Mouse (Mus musculus): ENCODE data around the gene Fbxl15. TPM values are rescaled to one million over a fixed set of nuclear protein-coding genes. Genes with fewer than 3 reads are reported as not detected.

Fbxl15 gene
- polyA plus RNA-seq, 1 experiment, result not detected

DNA sequence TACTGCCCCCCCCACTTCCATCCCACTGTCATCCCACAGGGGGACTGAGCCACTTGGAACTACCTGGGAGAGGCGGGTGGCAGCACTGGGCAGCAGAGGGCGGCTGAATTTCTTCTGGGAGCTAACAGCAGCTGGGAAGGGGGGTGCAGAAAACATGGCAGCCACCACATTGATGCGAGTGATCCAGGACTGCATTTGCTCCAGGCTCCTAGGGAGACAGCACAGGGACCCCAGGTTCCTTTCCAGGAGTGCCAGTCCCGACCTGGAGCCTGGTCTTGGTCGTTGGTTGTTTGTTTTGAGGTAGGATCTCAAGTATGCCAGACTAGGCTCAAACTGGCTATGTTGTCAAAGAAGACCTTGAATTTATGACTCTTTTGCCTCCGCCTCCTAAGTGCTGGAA, 14.4 kb upstream of the Fbxl15 start:
- no peak overlapping the region for H3K27ac ChIP-seq (ENCODE audit: insufficient read depth, low read depth, low read length)
- 69% methylated on average over 6 of the region's 6 CpGs for WGBS

DNA sequence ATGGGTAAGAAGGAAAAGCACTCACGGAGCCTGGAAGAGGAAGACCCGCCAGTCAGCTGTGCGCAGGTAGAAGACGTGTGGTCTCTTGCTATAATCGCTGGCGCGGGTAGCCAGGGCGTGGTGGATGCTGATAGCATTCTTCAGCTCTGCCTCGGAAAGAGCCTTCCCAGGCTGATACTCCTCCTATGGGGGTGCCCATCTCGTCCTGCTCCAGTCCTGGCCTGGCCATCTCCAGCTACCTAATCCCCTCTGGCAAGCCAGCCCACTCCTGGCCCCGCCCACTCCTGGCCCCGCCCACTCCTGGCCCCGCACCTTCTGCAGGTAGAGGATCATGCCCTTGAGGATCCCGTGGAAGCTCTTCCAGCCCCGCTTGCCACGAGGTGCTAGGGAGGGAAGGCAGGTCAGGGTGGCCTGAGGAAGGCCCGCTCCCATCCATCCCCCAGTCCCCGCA, 13.8 kb upstream of the Fbxl15 start:
- 26% methylated on average over 18 of the region's 18 CpGs for WGBS
- Histone ChIP-seq H3K4me3 (ENCODE audit: insufficient read depth, low read depth, low read length) (no peak overlapping the region), H3K27ac (ENCODE audit: insufficient read depth, low read depth, low read length) (no peak overlapping the region), H3K4me1 (ENCODE audit: control insufficient read depth, insufficient read depth, low read length) (peaks cover 43% of the 10 kb centered on the region)
- no peak for TF ChIP-seq CTCF (IDR thresholded peaks at IDR 0.05; ENCODE audit: insufficient read depth, low read depth, low read length)
- no peak for TF ChIP-seq POLR2A (IDR thresholded peaks at IDR 0.05; ENCODE audit: insufficient read depth, low read depth, low read length)

More for the DNA sequence above, 14.4 kb upstream of the Fbxl15 start:
- H3K4me3 ChIP-seq (ENCODE audit: insufficient read depth, low read depth, low read length), result no peak overlapping the region
- no peak for TF ChIP-seq CTCF (IDR thresholded peaks at IDR 0.05; ENCODE audit: insufficient read depth, low read depth, low read length)
- TF ChIP-seq POLR2A (IDR thresholded peaks at IDR 0.05; ENCODE audit: insufficient read depth, low read depth, low read length), result no peak
- H3K4me1 ChIP-seq (ENCODE audit: control insufficient read depth, insufficient read depth, low read length), result peaks cover 41% of the 10 kb centered on the region

DNA sequence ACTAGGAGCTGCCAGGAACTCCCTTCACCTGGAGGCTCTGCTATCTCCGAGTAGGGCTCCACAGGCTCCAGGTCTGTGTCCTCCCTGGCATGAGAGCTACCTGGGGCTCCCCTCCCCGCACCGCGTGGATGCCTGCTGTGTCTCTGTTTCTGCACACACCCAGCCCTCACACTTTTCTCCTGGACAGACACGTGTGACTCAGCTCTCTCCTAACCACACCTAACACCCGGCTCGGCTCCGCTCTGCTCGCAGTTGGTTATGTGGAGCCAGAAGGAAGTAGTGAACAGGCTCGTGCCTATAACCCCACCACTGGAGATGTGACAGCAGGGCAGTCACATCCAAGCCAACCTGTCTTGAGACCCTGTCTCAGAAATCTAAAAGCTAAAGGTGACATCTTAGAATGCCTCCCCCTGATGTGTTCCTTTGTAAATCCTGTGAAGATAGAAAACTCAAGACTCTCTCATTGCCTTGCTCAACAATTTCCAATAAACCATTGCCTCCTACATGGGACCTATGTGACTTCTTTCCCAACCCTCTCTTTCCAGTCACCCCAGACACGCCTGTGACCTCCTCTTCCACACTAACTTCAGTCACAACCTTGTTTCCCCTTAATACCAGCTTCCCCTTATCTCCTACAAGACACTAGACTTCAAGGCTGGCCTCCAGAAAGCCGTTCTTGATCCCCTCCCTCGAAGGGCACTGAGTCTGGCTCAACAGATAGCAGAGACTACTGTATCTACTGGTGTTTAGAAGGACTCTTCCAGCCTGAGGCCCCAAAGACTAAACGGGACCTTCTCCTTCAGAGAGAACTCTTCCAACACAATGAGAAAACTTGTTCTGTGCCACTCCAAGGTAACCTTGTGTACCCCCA, 12.9 kb upstream of the Fbxl15 start:
- Histone ChIP-seq H3K4me1 (ENCODE audit: control insufficient read depth, insufficient read depth, low read length) (peaks cover 48% of the 10 kb centered on the region), H3K27ac (ENCODE audit: insufficient read depth, low read depth, low read length) (no peak overlapping the region), H3K4me3 (ENCODE audit: insufficient read depth, low read depth, low read length) (no peak overlapping the region)
- 45% methylated on average over 14 of the region's 14 CpGs for WGBS
- TF ChIP-seq CTCF (IDR thresholded peaks at IDR 0.05; ENCODE audit: insufficient read depth, low read depth, low read length) (no peak), POLR2A (IDR thresholded peaks at IDR 0.05; ENCODE audit: insufficient read depth, low read depth, low read length) (no peak)

DNA sequence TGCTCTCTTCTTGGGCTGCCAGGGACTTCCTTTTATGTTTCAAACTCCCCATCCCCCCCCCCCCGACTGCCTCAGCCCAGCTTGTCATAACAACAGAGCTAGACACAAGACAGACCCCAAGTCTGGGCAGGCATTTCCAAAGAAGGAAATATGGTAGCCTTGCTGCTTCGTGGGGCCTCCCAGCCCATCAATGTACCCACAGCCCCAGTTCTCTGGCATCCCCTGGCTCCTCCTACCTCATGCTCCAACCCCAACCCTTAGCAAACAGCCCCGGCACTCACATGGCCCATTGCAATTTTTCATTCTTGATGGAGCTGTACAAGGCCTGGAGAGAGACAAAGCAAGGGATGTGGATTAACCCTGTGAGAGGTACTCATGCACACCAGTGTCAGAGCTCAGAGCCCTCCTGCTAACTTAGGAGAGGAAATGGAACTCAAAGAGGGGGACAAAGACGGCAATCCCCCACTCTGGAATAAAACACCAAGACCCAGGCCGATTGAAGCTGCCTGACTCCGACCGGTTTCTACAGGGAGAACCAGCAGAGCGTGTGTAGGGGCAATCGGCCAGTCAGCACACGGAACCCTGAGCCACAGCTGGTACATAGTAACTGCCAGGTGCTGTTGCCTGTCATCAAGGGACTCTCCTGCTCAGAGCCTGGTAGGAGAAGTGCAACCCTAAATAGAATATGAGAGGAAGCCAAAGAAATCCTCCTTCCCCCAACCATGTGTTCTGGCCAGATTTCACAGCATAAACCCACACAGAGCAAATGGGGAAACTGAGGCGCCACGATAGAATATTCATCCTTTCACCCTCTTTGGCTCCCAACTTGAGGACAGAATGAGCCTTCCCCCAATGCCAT, 12.0 kb upstream of the Fbxl15 start:
- no peak overlapping the region for H3K27ac ChIP-seq (ENCODE audit: insufficient read depth, low read depth, low read length)
- WGBS, result 42% methylated on average over 12 of the region's 12 CpGs
- peaks cover 55% of the 10 kb centered on the region for H3K4me1 ChIP-seq (ENCODE audit: control insufficient read depth, insufficient read depth, low read length)
- H3K4me3 ChIP-seq (ENCODE audit: insufficient read depth, low read depth, low read length), result peak overlapping the region; percentile 96
- TF ChIP-seq POLR2A (IDR thresholded peaks at IDR 0.05; ENCODE audit: insufficient read depth, low read depth, low read length) (no peak), CTCF (IDR thresholded peaks at IDR 0.05; ENCODE audit: insufficient read depth, low read depth, low read length) (no peak)

DNA sequence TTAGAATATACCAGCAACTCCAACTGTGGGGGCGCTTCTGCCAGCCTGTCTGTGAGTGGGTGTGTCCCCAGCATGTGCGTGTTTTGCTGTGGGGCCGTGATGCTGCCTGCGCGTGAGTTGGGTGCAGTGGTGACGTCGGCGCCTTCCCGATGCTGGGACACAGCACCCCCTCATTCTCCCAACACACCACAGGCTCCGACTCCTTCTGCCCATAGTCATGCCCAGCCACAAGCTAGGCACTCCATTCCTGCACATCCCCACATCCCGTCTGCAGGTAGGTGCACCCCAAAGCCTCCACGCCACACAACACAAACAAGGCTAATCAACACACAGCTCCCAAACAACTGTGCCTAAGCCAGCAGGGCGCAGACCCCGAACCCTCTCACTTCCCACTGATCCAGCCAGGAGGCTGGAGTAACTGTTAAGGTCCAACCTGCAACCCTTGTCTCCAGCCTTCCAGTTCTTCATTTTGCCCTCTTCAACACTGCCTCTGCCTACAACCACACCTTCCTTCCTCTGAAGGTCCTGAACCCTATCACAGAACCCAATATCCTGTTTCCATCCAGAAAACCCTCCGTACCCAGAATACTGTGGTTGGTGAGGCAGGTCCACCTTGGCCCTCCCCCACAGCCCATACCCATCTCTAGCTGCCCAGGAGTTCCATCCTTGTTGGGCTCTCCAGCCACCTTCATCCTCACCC, 11.0 kb upstream of the Fbxl15 start:
- peak overlapping the region; percentile 78 for H3K27ac ChIP-seq (ENCODE audit: insufficient read depth, low read depth, low read length)
- peaks cover 66% of the 10 kb centered on the region for H3K4me1 ChIP-seq (ENCODE audit: control insufficient read depth, insufficient read depth, low read length)
- TF ChIP-seq POLR2A (IDR thresholded peaks at IDR 0.05; ENCODE audit: insufficient read depth, low read depth, low read length) (0 out of 2 replicates have a peak, but pooled peaks have one; percentile 22), CTCF (IDR thresholded peaks at IDR 0.05; ENCODE audit: insufficient read depth, low read depth, low read length) (no peak)
- 10% methylated on average over 15 of the region's 15 CpGs for WGBS
- H3K4me3 ChIP-seq (ENCODE audit: insufficient read depth, low read depth, low read length), result peak overlapping the region; percentile 96

DNA sequence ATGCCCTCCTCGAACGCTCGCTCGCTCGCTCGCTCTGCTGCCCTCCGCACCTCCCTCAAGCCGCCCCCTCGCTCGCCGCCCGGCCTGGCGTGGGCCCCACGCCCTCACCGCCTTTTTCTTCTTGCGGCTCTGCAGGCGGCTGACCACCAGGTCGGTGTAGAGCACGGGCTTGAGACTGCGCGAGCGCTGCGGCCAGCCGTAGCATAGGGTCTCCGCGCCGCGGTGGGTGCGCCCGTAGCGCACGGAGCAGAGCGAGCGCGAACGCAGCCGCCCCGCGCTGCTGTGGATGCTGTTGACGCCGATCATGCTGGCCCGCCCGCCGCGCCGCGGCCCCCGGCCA, 10.5 kb upstream of the Fbxl15 start:
- TF ChIP-seq POLR2A (IDR thresholded peaks at IDR 0.05; ENCODE audit: insufficient read depth, low read depth, low read length), result no peak
- TF ChIP-seq CTCF (IDR thresholded peaks at IDR 0.05; ENCODE audit: insufficient read depth, low read depth, low read length), result no peak
- WGBS, result 2% methylated on average over 47 of the region's 48 CpGs
- Histone ChIP-seq H3K27ac (ENCODE audit: insufficient read depth, low read depth, low read length) (peak overlapping the region; percentile 78), H3K4me3 (ENCODE audit: insufficient read depth, low read depth, low read length) (peak overlapping the region; percentile 96), H3K4me1 (ENCODE audit: control insufficient read depth, insufficient read depth, low read length) (peaks cover 71% of the 10 kb centered on the region)

DNA sequence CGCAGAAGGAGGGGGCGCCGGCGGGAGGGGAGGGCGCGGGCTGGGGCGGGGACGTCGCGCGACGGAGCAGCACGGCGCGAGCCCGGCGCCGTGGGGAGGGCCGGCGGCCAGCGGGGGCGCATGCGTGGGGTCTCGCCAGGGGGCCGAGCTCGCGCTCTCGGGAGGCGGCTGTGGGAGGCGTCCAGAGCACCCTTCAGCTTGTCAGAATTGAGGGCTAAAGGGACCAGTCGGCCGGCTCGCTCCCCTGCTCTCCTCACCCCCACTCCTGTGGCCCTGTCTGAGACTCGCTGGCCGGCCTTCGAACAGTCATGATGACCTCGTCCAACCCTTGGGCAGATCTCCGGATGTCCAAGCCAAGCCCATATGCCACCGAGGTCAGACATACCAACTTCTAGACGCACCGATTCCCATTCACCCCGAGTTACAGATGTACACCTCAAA, 9.9 kb upstream of the Fbxl15 start:
- WGBS, result under 1% methylated on average over 38 of the region's 42 CpGs
- Histone ChIP-seq H3K27ac (ENCODE audit: insufficient read depth, low read depth, low read length) (peak overlapping the region; percentile 95), H3K4me1 (ENCODE audit: control insufficient read depth, insufficient read depth, low read length) (peaks cover 76% of the 10 kb centered on the region), H3K4me3 (ENCODE audit: insufficient read depth, low read depth, low read length) (peak overlapping the region; percentile 96)
- TF ChIP-seq CTCF (IDR thresholded peaks at IDR 0.05; ENCODE audit: insufficient read depth, low read depth, low read length) (no peak), POLR2A (IDR thresholded peaks at IDR 0.05; ENCODE audit: insufficient read depth, low read depth, low read length) (peak; percentile 27; the same call in 1 of the 2 replicates)

DNA sequence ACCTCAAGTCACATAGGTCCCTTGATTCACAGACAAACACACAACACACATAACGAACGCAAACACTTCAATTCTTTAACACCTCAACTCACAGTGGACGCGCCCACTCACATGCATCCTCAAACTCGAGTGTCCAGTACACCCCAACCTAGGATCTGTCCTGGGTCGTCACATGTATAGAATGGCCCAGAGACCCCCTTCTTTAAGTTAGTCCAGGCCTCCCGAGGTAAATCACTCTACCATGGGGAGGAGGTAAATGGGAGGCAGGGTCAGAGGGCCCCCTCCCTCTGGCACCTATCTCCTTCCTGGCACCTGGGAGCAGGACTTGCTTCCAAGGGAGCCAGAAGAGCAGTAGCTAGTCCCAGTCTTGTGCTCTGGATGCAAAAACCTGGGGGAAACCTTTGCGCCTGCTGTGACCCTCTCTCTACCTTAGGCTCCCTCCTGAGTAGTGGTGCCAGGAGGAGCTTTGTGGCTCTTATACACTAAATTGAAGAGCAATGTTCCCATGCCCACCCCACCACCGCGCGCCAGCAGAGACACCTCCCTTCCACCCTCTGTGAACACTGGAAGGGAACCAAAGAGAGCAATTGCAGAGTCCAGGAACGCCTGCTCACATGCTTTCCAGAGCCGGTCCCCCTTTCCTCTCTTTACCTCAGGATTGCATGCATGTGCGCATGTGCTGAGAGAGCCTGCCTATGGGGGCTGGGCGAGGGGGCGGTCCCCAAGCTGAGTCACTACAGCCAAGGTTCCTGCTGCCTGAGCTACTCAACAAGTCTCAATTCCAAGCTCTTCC, 9.2 kb upstream of the Fbxl15 start:
- Histone ChIP-seq H3K4me1 (ENCODE audit: control insufficient read depth, insufficient read depth, low read length) (peaks cover 82% of the 10 kb centered on the region), H3K27ac (ENCODE audit: insufficient read depth, low read depth, low read length) (peak overlapping the region; percentile 95), H3K4me3 (ENCODE audit: insufficient read depth, low read depth, low read length) (peak overlapping the region; percentile 96)
- WGBS, result 9% methylated on average over 16 of the region's 16 CpGs
- TF ChIP-seq CTCF (IDR thresholded peaks at IDR 0.05; ENCODE audit: insufficient read depth, low read depth, low read length), result no peak
- peak; percentile 48; the same call in 1 of the 2 replicates for TF ChIP-seq POLR2A (IDR thresholded peaks at IDR 0.05; ENCODE audit: insufficient read depth, low read depth, low read length)

All from olfactory bulb, adult 2 months (tissue).